Mouse (Mus musculus) E14TG2a.4 (cell line): ENCODE results near the gene 1700037H04Rik.

ENCODE experiments used
- CTCF ChIP-seq: conservative IDR thresholded peaks from 2 replicates; pipeline ENCODE4 v1.5.1; 2014; ENCODE audit warnings: low read length
- POU5F1 ChIP-seq: IDR thresholded peaks from 2 replicates; pipeline ENCODE4 v1.6.1; 2014; ENCODE audit warnings: low read length, borderline replicate concordance

DNA sequence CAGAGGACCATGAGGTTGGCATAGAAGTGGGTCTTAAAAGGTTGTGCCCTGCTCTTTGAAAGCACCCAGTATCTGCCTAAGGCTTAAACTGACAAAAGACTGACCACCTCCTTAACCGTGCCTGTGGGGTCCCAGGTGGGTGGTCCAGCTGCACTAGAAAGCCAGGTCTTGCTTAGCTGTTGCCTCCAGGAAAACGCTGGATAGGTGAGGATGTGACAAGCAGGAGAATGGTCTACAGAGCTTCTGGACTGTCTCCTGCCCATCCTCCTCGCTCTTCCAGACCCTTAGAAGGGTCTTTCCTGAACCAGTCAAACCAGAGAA is 27.7 kb upstream of the 1700037H04Rik start:
- TF ChIP-seq CTCF (no peak), POU5F1 (no peak)
